Mouse (Mus musculus) kidney, adult 2 months (tissue): ENCODE measurements around the gene Gnaq.

Experiments used
- CTCF ChIP-seq: fragments of 200-500 bp; conservative IDR thresholded peaks from 2 replicates; pipeline ENCODE4 v1.5.1; 2011; ENCODE audit warnings: low read depth, mild to moderate bottlenecking, control low read depth, low read length, moderate library complexity, mixed read lengths; ENCODE audit not compliant: insufficient read depth, insufficient read length
- POLR2A ChIP-seq: fragments of 200-500 bp; IDR thresholded peaks from one replicate; pipeline ENCODE4 v1.6.1; 2011; ENCODE audit warnings: low read depth, low read length, control low read depth

GRCm38 (mm10) chr19:16353701-16354136 lies 221.1 kb downstream of the Gnaq start:
- TF ChIP-seq POLR2A (no peak), CTCF (no peak)
